11 mouse cellular contexts compared by ENCODE assay signal in genomic region chr15:82967947-82968346, GRCm38 (mm10). TPM values are rescaled to one million over a fixed set of nuclear protein-coding genes. Genes with fewer than 3 reads are reported as not detected.
DNase-seq lines count a peak whose midpoint lies in the region; ATAC-seq lines count a peak whose summit lies in the region.
"Had no signal": no experiment of that assay in that cellular context is flagged by ENCODE, and none has a peak within 500 bp of the region (broad histone marks: within the 10 kb centered on the region; RNA-seq: fewer than 3 reads in every experiment).

No protein-coding gene starts in this region.

- peak overlapping the region; percentile 60 for H3K4me2 ChIP-seq in heart, embryonic 16.5 days (ENCODE audit: low read depth, low read length)
- H3K4me2 ChIP-seq in hindbrain, embryonic 11.5 days (replicated peaks; ENCODE audit: low read depth, low read length) = peak overlapping the region; percentile 16
- peak overlapping the region; percentile 49 for H3K4me2 ChIP-seq in midbrain, embryonic 13.5 days (replicated peaks)

- 45% methylated on average over 6 of the region's 6 CpGs for WGBS in heart, embryonic 16.5 days
- 30% methylated on average over 6 of the region's 6 CpGs for whole genome bisulfite sequencing in hindbrain, embryonic 11.5 days
- WGBS in midbrain, embryonic 13.5 days = 30% methylated on average over 6 of the region's 6 CpGs

- no peak for ATAC-seq in heart, embryonic 16.5 days (replicated peaks; ENCODE audit: extremely low read depth, insufficient read depth, low FRiP score)
- no peak for ATAC-seq in hindbrain, embryonic 11.5 days (ENCODE audit: low FRiP score)
- ATAC-seq in midbrain, embryonic 13.5 days = peak; percentile 15

- DNase-seq in heart, postnatal 36 days = no peak
- DNase-seq in ZHBTc4 (ENCODE audit: low read depth, low spot score) = peak; percentile 34
- no peak for DNase-seq in hindbrain, embryonic 11.5 days (ENCODE audit: low spot score)
- no peak for DNase-seq in left cerebral cortex, adult 9 months (ENCODE audit: low spot score in 2 of 2)
- no peak for DNase-seq in layer of hippocampus, postnatal 36 days
- DNase-seq in gastrocnemius, adult 8-10 months (ENCODE audit: low spot score in 2 of 2) = no peak
- DNase-seq: kidney, adult 9 months had no signal

- H3K9ac ChIP-seq in heart, embryonic 16.5 days (ENCODE audit: low read length) = peak overlapping the region; percentile 58
- 0 out of 2 replicates have a peak overlapping the region, but pooled peaks have one; percentile 33 for H3K9ac ChIP-seq in hindbrain, embryonic 11.5 days (ENCODE audit: low read depth, low read length)
- peak overlapping the region; percentile 55; the same call in 1 of the 2 replicates for H3K9ac ChIP-seq in midbrain, embryonic 13.5 days (replicated peaks)

- peaks cover 15% of the 10 kb centered on the region for H3K4me1 ChIP-seq in heart, embryonic 16.5 days (ENCODE audit: control insufficient read depth, insufficient read depth, low read length)
- H3K4me1 ChIP-seq in hindbrain, embryonic 11.5 days (replicated peaks; ENCODE audit: control insufficient read depth, insufficient read depth, low read length) = peaks cover 19% of the 10 kb centered on the region
- H3K4me1 ChIP-seq in midbrain, embryonic 13.5 days (replicated peaks) = peaks cover 43% of the 10 kb centered on the region

- no peaks in the 10 kb centered on the region for H3K9me3 ChIP-seq in heart, embryonic 16.5 days (replicated peaks; ENCODE audit: control insufficient read depth, low read length)
- H3K9me3 ChIP-seq in hindbrain, embryonic 11.5 days (ENCODE audit: control insufficient read depth, low read length) = no peaks in the 10 kb centered on the region
- H3K9me3 ChIP-seq in midbrain, embryonic 13.5 days = no peaks in the 10 kb centered on the region

- intact Hi-C loops in heart, postnatal 36 days (cut with DNase I) = no loop called here

- no peak overlapping the region for H3K27ac ChIP-seq in heart, embryonic 16.5 days (ENCODE audit: low read length)
- peak overlapping the region; percentile 65 for H3K27ac ChIP-seq in hindbrain, embryonic 11.5 days (ENCODE audit: low read depth, low read length)
- H3K27ac ChIP-seq in midbrain, embryonic 13.5 days = peak overlapping the region; percentile 79
- H3K27ac ChIP-seq: macrophage had no signal

- H3K36me3 ChIP-seq in heart, embryonic 16.5 days (ENCODE audit: control insufficient read depth, insufficient read depth) = no peaks in the 10 kb centered on the region
- no peaks in the 10 kb centered on the region for H3K36me3 ChIP-seq in hindbrain, embryonic 11.5 days (ENCODE audit: control insufficient read depth, insufficient read depth, low read length)
- H3K36me3 ChIP-seq in midbrain, embryonic 13.5 days = no peaks in the 10 kb centered on the region

- H3K27me3 ChIP-seq in heart, embryonic 16.5 days (ENCODE audit: control insufficient read depth, insufficient read depth, low read length) = peaks cover 15% of the 10 kb centered on the region; the same call in 1 of the 2 replicates
- peaks cover 38% of the 10 kb centered on the region for H3K27me3 ChIP-seq in hindbrain, embryonic 11.5 days (ENCODE audit: control insufficient read depth, insufficient read depth, low read length)
- peaks cover 30% of the 10 kb centered on the region for H3K27me3 ChIP-seq in midbrain, embryonic 13.5 days

- no peak overlapping the region; the same call in 1 of the 2 replicates for H3K4me3 ChIP-seq in heart, embryonic 16.5 days (ENCODE audit: low read length)
- H3K4me3 ChIP-seq in hindbrain, embryonic 11.5 days (ENCODE audit: low read depth, low read length) = no peak overlapping the region
- H3K4me3 ChIP-seq in midbrain, embryonic 13.5 days (replicated peaks) = peak overlapping the region; percentile 18
- H3K4me3 ChIP-seq: erythroblast, embryonic 14.5 days had no signal

RNA-seq across cellular contexts. Expression of gene Tcf20, which starts 19.7 kb away (rescaled TPM):
- polyA plus RNA-seq in heart, embryonic 16.5 days (2015; fragmentation: Nextera tagmentation; extraction: Ambion mirVana) = 4.0 and 4.4 TPM in 2 replicates
- 10 to 100 TPM; 56.1 to 56.7 TPM for total RNA-seq in heart, postnatal 36 days (2021)
- 12.6 and 14.8 TPM in 2 replicates for polyA plus RNA-seq in hindbrain, embryonic 11.5 days (2014; fragmentation: Nextera tagmentation; extraction: Ambion mirVana)
- 15.6 and 16.0 TPM in 2 replicates for polyA plus RNA-seq in midbrain, embryonic 13.5 days (2015; fragmentation: Nextera tagmentation; extraction: Ambion mirVana)
- total RNA-seq in layer of hippocampus, postnatal 36 days (2021) = 100 to 1,000 TPM; 212 to 230 TPM
- total RNA-seq in gastrocnemius, adult 8-10 months (2022) = 10 to 100 TPM; 28.0 to 36.3 (median 32.1) TPM
